Mouse (Mus musculus): ENCODE results near the gene Oca2. TPM values are rescaled to one million over a fixed set of nuclear protein-coding genes. Genes with fewer than 3 reads are reported as not detected.

Gene Oca2
- total and polyA plus RNA-seq, 3 experiments: 0.38 TPM; not detected in 2

DNA sequence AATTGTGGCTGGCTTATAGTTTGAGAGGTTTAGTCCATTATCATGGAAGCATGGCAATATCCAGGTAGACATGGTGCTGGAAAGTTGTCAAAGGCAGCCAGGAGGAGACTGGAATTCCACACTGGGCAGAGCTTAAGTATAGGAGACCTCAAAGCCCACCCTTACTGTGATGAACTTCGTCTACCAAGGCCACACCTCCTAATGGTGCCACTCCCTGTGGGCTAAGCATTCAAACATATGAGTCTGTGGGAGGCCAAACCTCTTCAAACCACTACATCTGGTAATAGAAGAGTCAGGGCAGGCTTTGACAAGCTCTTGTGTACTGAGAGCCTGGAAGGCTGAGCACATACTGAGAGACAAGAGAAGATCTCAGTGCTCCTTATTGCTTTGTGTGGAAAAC, 260.2 kb downstream of the Oca2 start:
- Histone ChIP-seq H3K4me2 (ENCODE audit: insufficient read depth, low read depth, poor library complexity, severe bottlenecking) (no peak overlapping the region), H3K4me1 (ENCODE audit: control insufficient read depth in 1 of 2, insufficient read depth in 2 of 2) (no peaks in the 10 kb centered on the region), H3K27ac (ENCODE audit: insufficient read depth, low read depth) (no peak overlapping the region), H3K4me3 (replicated peaks in 1 of 3; ENCODE audit: low read depth in 2 of 3, low read length in 2 of 3, poor library complexity in 1 of 3) (no peak overlapping the region), H3K9ac (ENCODE audit: insufficient read depth, low read depth) (no peak overlapping the region), H3K36me3 (replicated peaks in 1 of 2; ENCODE audit: control insufficient read depth in 1 of 2, insufficient read depth in 1 of 2, low read length in 1 of 2) (no peaks in the 10 kb centered on the region), H3K79me2 (replicated peaks; ENCODE audit: control insufficient read depth, extremely low read depth, insufficient read depth, poor library complexity, severe bottlenecking) (no peaks in the 10 kb centered on the region), H3K27me3 (replicated peaks) (peaks cover 26% of the 10 kb centered on the region), H3K9me3 (replicated peaks; ENCODE audit: low read length) (no peaks in the 10 kb centered on the region)
- DNase-seq (ENCODE audit: extremely low read depth): no peak
- TF ChIP-seq PAX5 (IDR thresholded peaks at IDR 0.05; ENCODE audit: low read length): no peak
- TF ChIP-seq TCF12 (IDR thresholded peaks at IDR 0.05; ENCODE audit: low read depth, low read length): no peak
- TF ChIP-seq USF1 (IDR thresholded peaks at IDR 0.05; ENCODE audit: low read depth, low read length): no peak
- dilution Hi-C loops (cut with MboI; ENCODE audit: extremely low pct_ligation_motif_present, extremely low pct_unique_long_range_greater_than_20kb, low sequenced_read_pairs) (no loop called here), in situ Hi-C loops (cut with MboI; ENCODE audit: low pct_ligation_motif_present, low pct_unique_long_range_greater_than_20kb, low sequenced_read_pairs) (no loop called here)

GRCm38 (mm10) chr7:56500438-56500837, 260.9 kb downstream of the Oca2 start:
- Histone ChIP-seq H3K9ac (ENCODE audit: insufficient read depth, low read depth) (no peak overlapping the region), H3K4me2 (ENCODE audit: insufficient read depth, low read depth, poor library complexity, severe bottlenecking) (no peak overlapping the region), H3K9me3 (replicated peaks; ENCODE audit: low read length) (no peaks in the 10 kb centered on the region), H3K27ac (ENCODE audit: insufficient read depth, low read depth) (no peak overlapping the region), H3K27me3 (replicated peaks) (peaks cover 26% of the 10 kb centered on the region), H3K4me1 (ENCODE audit: control insufficient read depth in 1 of 2, insufficient read depth in 2 of 2) (no peaks in the 10 kb centered on the region), H3K79me2 (replicated peaks; ENCODE audit: control insufficient read depth, extremely low read depth, insufficient read depth, poor library complexity, severe bottlenecking) (no peaks in the 10 kb centered on the region), H3K36me3 (replicated peaks in 1 of 2; ENCODE audit: control insufficient read depth in 1 of 2, insufficient read depth in 1 of 2, low read length in 1 of 2) (no peaks in the 10 kb centered on the region), H3K4me3 (replicated peaks in 1 of 3; ENCODE audit: low read depth in 2 of 3, low read length in 2 of 3, poor library complexity in 1 of 3) (no peak overlapping the region)
- DNase-seq (ENCODE audit: extremely low read depth): no peak
- TF ChIP-seq JUN (IDR thresholded peaks at IDR 0.05; ENCODE audit: insufficient read depth, low read depth, low read length) (no peak), MAFK (IDR thresholded peaks at IDR 0.05; ENCODE audit: insufficient replicate concordance, low read length) (no peak), MAX (IDR thresholded peaks at IDR 0.05; ENCODE audit: low read length) (no peak), ZKSCAN1 (IDR thresholded peaks at IDR 0.05; ENCODE audit: borderline replicate concordance, low read depth, low read length) (no peak), ZNF384 (IDR thresholded peaks at IDR 0.05; ENCODE audit: low read depth, low read length) (no peak), SMC3 (IDR thresholded peaks at IDR 0.05; ENCODE audit: low read depth, low read length) (no peak), SIN3A (IDR thresholded peaks at IDR 0.05; ENCODE audit: low read length) (no peak), POLR2A (IDR thresholded peaks at IDR 0.05; ENCODE audit: low read depth, low read length) (no peak)
- dilution Hi-C loops (cut with MboI; ENCODE audit: extremely low pct_ligation_motif_present, extremely low pct_unique_long_range_greater_than_20kb, low sequenced_read_pairs) (no loop called here), in situ Hi-C loops (cut with MboI; ENCODE audit: low pct_ligation_motif_present, low pct_unique_long_range_greater_than_20kb, low sequenced_read_pairs) (no loop called here)

DNA sequence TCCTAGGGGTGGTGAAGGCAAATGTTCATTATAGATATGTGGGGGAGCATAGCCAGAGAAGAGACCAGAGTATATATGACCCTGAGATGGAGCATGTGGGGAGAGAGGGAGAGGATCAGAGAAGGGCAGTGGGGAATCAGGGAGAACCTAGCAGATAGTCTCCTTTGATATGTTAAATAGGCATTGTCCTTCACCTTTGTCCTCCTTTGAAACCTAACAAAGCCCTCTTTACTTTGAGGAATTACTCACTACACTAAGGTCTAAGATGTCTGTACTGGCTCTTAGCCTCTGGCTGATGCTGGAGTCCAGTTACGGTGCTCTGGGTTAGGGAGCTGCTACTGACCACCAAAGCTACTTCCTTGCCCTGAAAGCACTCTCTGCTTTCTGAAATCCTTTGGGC, 279.0 kb downstream of the Oca2 start:
- H3K4me2 ChIP-seq (ENCODE audit: insufficient read depth, low read depth, poor library complexity, severe bottlenecking): no peak overlapping the region
- H3K79me2 ChIP-seq (replicated peaks; ENCODE audit: control insufficient read depth, extremely low read depth, insufficient read depth, poor library complexity, severe bottlenecking): no peaks in the 10 kb centered on the region
- H3K9ac ChIP-seq (ENCODE audit: insufficient read depth, low read depth): no peak overlapping the region
- no peak for DNase-seq (ENCODE audit: extremely low read depth)
- H3K4me1 ChIP-seq (ENCODE audit: control insufficient read depth in 1 of 2, insufficient read depth in 2 of 2): no peaks in the 10 kb centered on the region
- no peak overlapping the region for H3K4me3 ChIP-seq (replicated peaks in 1 of 3; ENCODE audit: low read depth in 2 of 3, low read length in 2 of 3, poor library complexity in 1 of 3)
- H3K36me3 ChIP-seq (replicated peaks in 1 of 2; ENCODE audit: control insufficient read depth in 1 of 2, insufficient read depth in 1 of 2, low read length in 1 of 2): no peaks in the 10 kb centered on the region
- H3K9me3 ChIP-seq (replicated peaks; ENCODE audit: low read length): no peaks in the 10 kb centered on the region
- peaks cover 23% of the 10 kb centered on the region for H3K27me3 ChIP-seq (replicated peaks)
- in situ Hi-C loops (cut with MboI; ENCODE audit: low pct_ligation_motif_present, low pct_unique_long_range_greater_than_20kb, low sequenced_read_pairs): no loop called here
- dilution Hi-C loops (cut with MboI; ENCODE audit: extremely low pct_ligation_motif_present, extremely low pct_unique_long_range_greater_than_20kb, low sequenced_read_pairs): no loop called here
- TF ChIP-seq USF2 (conservative IDR thresholded peaks at IDR 0.05; ENCODE audit: low read depth, low read length) (no peak), ELF1 (IDR thresholded peaks at IDR 0.05; ENCODE audit: low read depth, low read length) (no peak), MYC (IDR thresholded peaks at IDR 0.05; ENCODE audit: low read depth, low read length) (no peak), USF1 (IDR thresholded peaks at IDR 0.05; ENCODE audit: low read depth, low read length) (no peak), SIN3A (IDR thresholded peaks at IDR 0.05; ENCODE audit: low read length) (no peak), EP300 (IDR thresholded peaks at IDR 0.05; ENCODE audit: low read length) (no peak), SMC3 (IDR thresholded peaks at IDR 0.05; ENCODE audit: low read depth, low read length) (no peak), MEF2A (IDR thresholded peaks at IDR 0.05; ENCODE audit: borderline replicate concordance, low read depth, low read length) (no peak), CHD1 (IDR thresholded peaks at IDR 0.05; ENCODE audit: low read depth, low read length) (no peak), PAX5 (IDR thresholded peaks at IDR 0.05; ENCODE audit: low read length) (no peak), ZC3H11A (IDR thresholded peaks at IDR 0.05; ENCODE audit: low read depth, low read length) (no peak), MXI1 (IDR thresholded peaks at IDR 0.05; ENCODE audit: low read depth, low read length) (no peak), POLR2AphosphoS2 (IDR thresholded peaks at IDR 0.05; ENCODE audit: low read depth, low read length) (no peak), TCF12 (IDR thresholded peaks at IDR 0.05; ENCODE audit: low read depth, low read length) (no peak)
- no peak overlapping the region for H3K27ac ChIP-seq (ENCODE audit: insufficient read depth, low read depth)

Data from CH12.LX (cell line).